Mouse (Mus musculus) urinary bladder, postnatal 36 days (tissue): Measurements from ENCODE around the gene Astn2.
A peak's percentile ranks its signal among the peaks of the same experiment; 100 is the strongest.

ENCODE experiments used
- DNase-seq, 2 experiments: peaks; one replicate each; pipeline ENCODE4 v3.0.0; 2022; ENCODE audit warnings: low spot score in 2 of 2, mixed read lengths in 1 of 2

The Astn2 gene

DNA sequence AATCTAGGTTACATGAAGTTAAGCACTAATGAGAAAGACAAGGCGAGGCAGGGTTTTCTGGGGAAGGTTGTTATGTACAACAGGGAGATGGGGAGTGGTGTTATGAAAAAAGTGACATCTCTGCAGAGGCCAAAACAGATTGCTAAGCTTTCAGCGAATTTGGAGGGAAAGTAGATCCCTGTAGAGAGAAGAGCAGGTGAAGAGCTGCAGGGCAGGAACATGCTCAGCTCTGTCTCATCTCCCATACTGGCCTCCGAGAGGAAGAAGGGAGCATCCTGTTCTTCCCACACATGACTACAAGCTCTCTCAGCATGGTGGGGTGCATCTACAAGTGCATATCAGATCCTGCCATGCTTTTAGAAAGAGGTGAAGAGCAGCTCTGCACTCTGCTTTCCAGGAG is 245.7 kb downstream of the Astn2 start:
- no peak for DNase-seq

DNA sequence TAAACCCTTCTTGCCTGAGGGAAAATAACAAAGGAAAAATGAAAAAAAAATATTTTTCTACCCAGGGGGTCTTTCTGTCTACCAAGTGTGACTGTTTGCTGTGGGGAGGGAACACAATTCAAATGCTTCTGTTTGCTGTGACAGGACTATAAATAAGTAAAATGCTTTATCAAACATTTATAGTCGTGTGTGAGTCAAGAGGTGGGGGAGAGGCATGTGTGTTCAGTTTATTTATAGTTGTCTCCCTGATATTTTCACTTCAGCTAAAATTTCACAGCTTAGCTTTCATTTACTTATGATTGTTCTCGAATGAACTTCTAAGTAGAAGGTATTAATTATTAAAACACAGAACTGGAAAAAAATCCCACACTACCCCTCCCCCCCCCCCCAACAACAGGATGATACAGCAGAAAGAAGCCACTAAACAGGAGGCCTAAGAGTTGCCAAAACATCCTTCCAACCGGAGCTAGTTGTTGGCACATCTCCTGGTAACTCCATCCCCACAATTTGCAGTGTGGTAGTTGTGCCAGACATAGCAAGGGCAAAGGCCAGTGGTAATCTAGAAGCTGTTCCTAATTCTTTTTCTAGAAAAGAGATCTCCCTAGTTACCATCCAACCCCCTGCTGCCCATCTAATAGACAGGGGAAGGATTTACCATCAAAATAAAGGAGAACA is 246.8 kb downstream of the Astn2 start:
- no peak for DNase-seq

- DNase-seq: no peak
Observed at GRCm38 (mm10) chr4:66146546-66146945, 257.9 kb downstream of the Astn2 start.

- DNase-seq: no peak
Observed at GRCm38 (mm10) chr4:66126181-66126580, 278.2 kb downstream of the Astn2 start.

- DNase-seq: no peak
Observed at GRCm38 (mm10) chr4:66122766-66123358, 281.5 kb downstream of the Astn2 start.

- DNase-seq: no peak
Observed at GRCm38 (mm10) chr4:66114243-66114642, 290.2 kb downstream of the Astn2 start.

GRCm38 (mm10) chr4:66102037-66102436 is 302.4 kb downstream of the Astn2 start:
- no peak for DNase-seq

DNA sequence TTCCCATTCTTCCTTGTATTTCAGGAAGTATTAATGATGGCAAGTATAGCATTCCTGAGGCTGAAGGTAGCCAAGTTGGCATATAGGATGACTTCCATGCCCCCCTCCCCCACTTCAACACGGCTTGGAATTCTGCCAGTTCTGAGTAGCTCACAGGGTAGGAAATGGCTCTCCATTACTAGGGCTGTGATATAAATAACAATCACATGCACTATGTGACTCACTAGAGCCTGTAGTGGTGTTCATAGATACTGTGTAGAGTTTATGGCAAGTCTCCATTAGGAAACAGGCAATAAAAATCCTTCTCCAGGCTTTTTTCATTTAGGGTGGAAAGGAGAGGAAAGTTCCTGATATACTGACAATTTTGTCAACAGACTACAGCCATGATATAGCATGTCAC is 306.8 kb downstream of the Astn2 start:
- no peak for DNase-seq

- no peak for DNase-seq
Observed at GRCm38 (mm10) chr4:66096104-66096503, 308.3 kb downstream of the Astn2 start.

GRCm38 (mm10) chr4:66057161-66057560 is 347.2 kb downstream of the Astn2 start:
- DNase-seq: no peak

GRCm38 (mm10) chr4:66055690-66056089 is 348.7 kb downstream of the Astn2 start:
- no peak for DNase-seq

DNA sequence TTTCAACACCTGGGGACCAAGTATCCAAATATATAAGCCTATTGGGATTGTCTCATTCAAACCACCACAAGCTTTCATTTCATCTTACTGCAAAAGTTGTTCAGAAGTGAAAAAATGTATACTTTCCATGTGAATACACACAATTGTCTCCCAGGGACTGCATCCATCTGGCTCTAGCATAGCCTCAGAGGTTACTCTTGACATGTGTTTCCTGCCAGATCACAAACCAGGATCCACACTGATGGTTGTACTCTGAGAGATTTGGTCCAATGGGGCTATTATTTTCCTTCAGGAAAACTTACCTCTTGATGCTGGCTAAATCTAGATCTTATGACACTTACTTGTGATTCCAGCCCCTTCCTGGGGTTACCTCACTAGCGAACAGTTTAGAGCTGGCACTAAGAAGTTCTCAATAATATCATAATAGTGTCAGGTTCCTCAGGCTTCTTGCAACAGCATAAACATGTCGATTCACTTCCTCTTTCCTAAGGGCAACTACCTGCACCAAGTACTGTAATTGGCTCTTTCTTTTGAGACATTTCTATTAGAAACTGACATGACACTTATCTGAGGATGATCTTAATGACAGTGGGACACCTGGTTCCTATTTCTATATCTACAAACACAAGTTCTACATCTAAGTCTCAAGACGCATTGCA is 361.3 kb downstream of the Astn2 start:
- DNase-seq: no peak

GRCm38 (mm10) chr4:66033826-66034225 is 370.6 kb downstream of the Astn2 start:
- DNase-seq: no peak

DNA sequence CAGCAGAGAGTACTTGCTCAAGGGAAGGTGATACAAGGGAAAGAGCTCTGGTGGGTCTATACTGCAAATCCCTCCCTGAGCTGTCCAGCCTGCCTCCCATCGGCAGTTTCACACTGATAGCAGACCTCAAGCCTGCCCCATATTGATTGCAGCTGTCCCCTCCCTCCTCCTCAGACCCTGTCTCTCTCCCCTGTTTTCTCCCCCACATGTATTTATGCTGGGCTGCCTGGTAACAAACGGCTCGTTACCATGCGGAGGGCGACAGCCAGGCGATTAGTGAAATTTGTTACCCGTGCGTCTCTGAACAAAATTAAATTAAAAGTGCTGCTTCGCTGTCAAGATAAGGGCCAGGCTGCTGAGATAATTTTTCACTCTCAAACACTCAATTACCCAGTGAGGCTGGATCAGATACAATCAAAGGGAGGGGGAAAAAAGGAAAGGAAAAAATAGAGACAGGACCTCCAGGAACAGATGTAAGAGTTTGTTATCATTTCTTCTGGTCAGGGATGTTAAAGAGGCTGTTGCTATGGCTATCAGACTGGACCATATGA is 373.0 kb downstream of the Astn2 start:
- no peak for DNase-seq

DNA sequence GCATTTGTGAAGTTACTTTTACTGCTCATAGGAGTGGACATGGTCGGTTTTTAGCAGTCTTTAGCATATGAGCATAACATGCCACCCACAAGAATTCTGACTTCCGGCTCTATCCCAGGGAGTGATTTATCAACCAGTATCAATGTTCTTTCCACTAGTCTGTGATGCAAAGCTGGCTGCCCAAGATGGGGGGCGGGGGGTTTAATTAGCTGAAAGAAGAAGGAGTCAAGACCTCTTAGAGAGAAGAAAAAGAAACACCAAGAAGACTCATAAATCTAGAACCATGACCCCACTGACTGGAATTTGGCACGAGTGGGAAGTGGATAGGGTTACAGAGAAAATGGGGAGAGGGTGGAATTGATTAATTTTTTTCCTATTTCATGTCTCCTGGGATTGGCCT is 374.5 kb downstream of the Astn2 start:
- DNase-seq: no peak

- DNase-seq: no peak
Observed at GRCm38 (mm10) chr4:66027866-66028265, 376.5 kb downstream of the Astn2 start.

DNA sequence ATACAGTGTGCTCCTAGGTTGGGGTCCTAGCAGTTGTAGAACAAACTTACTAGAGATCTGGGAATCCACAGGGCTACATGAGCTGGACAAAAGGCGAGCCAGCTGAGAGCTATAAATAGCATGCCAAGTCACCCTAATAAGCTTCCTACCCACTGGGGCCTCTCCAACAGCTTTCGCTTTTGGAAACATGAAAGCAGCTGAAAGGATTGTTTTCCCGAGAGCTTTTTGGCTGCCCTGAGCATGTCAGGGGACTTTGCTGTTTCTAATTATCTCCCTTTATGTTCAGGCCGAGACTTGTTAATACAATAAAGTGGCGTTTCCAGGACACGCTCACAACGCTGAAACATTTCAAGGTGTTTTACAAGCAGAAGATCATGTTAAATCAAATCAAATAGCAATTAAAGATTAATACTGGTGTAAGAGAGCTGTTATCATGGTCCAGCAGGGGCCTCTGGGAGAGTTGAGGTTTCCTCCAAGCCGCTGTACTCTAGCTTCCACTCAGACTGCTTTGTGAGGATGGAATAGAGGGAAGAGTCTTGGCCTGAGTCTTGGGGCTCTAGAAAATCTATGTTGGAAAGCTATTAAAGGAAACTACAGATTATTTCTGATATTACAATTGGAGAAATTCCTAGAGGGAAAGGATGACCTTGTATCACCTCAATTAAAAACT is 378.9 kb downstream of the Astn2 start:
- DNase-seq: peak; percentile 0 to 6

- DNase-seq: no peak
Observed at GRCm38 (mm10) chr4:66002936-66003335, 401.5 kb downstream of the Astn2 start.

DNA sequence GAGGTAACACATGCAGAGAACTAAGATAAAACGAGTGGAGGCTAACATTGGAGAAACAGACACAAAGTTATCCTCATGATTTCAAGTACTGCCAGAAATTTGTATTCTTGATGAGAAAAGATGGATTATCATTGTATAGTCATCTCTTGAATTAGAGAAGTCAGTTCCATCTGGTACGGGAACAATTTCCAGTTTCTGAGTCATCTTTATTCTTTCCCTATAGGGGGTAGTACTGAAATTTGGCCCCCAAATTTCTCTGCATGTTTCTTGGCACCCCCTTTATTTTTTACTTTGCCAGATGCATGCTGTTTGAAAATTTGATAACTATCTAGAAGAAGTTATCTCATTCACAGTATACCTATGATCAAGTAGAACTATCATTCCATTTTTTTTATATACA is 420.8 kb downstream of the Astn2 start:
- DNase-seq: no peak

DNA sequence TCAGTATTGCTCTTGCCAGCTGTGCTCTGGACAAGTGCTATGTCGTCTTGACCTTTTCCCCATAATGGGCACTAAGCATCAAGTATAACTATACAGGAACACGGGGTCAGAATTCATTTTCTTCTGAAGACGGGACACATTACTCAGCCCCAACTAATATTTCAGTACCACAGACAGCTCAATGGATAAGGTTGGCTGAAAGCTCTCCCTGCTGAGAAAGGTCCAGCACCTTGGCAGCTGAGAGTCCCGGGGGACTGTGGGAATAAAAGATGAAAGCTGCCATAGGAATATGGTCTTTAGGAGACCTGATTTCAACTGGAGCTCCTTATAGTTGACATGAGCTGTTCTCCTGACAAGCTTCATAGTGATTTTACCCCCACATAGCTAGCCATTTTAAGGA is 421.5 kb downstream of the Astn2 start:
- no peak for DNase-seq

DNA sequence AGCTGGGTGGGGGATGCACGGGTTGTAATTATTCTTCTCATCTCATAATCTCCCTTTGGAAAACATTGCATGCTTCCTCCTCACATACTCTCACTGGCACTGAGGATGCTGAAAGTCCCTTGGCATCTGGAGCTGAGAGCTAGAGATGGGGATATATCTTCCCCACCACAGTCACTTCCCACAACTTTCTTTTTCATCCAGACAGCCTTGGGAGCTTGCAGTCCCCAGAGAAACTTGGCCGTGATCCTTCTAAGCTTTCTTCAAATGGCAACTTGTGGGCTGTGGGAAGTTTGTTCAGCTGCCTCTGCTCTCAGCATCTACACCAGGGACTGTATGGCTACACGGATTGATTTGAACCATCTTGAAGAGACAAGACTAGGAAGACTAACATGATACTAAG is 428.2 kb downstream of the Astn2 start:
- DNase-seq: no peak

GRCm38 (mm10) chr4:65972395-65972794 is 432.0 kb downstream of the Astn2 start:
- no peak for DNase-seq
